In genomic region chr7:112309289-112310016, GRCm38 (mm10) we compare ENCODE assay signal across 11 mouse cellular contexts.
DNase-seq lines count a peak whose midpoint lies in the region; ATAC-seq lines count a peak whose summit lies in the region.
"Had no signal": no experiment of that assay in that cellular context is flagged by ENCODE, and none has a peak within 500 bp of the region (broad histone marks: within the 10 kb centered on the region; RNA-seq: fewer than 3 reads in every experiment).

No protein-coding gene starts in this region.

- H3K27me3 ChIP-seq in heart, embryonic 16.5 days (ENCODE audit: control insufficient read depth, insufficient read depth, low read length) = no peaks in the 10 kb centered on the region
- H3K27me3 ChIP-seq in forebrain, embryonic 11.5 days (ENCODE audit: control insufficient read depth, insufficient read depth, low read length) = no peaks in the 10 kb centered on the region
- H3K27me3 ChIP-seq: liver, embryonic 13.5 days; midbrain, embryonic 13.5 days; Patski had no signal

- H3K36me3 ChIP-seq in heart, embryonic 16.5 days (ENCODE audit: control insufficient read depth, insufficient read depth) = peaks cover 62% of the 10 kb centered on the region
- no peaks in the 10 kb centered on the region for H3K36me3 ChIP-seq in forebrain, embryonic 11.5 days (ENCODE audit: control insufficient read depth, insufficient read depth, low read length)
- H3K36me3 ChIP-seq: liver, embryonic 13.5 days; midbrain, embryonic 13.5 days had no signal

- no peak for ATAC-seq in heart, embryonic 16.5 days (replicated peaks; ENCODE audit: extremely low read depth, insufficient read depth, low FRiP score)
- no peak for ATAC-seq in forebrain, embryonic 11.5 days (replicated peaks; ENCODE audit: low FRiP score)
- ATAC-seq in frontal cortex, adult (ENCODE audit: low TSS enrichment) = no peak
- ATAC-seq: midbrain, embryonic 13.5 days; Patski had no signal

- no peaks in the 10 kb centered on the region for H3K9me3 ChIP-seq in heart, embryonic 16.5 days (replicated peaks; ENCODE audit: control insufficient read depth, low read length)
- H3K9me3 ChIP-seq in forebrain, embryonic 11.5 days (ENCODE audit: control insufficient read depth, low read length) = no peaks in the 10 kb centered on the region
- H3K9me3 ChIP-seq: liver, embryonic 13.5 days; midbrain, embryonic 13.5 days had no signal

- peak overlapping the region; percentile 30; the same call in 1 of the 2 replicates for H3K9ac ChIP-seq in heart, embryonic 16.5 days (ENCODE audit: low read length)
- no peak overlapping the region for H3K9ac ChIP-seq in forebrain, embryonic 11.5 days (ENCODE audit: low read length)
- H3K9ac ChIP-seq: liver, embryonic 13.5 days; midbrain, embryonic 13.5 days had no signal

- no peak for DNase-seq in heart, adult 9 months (ENCODE audit: low spot score in 2 of 2)
- peak; percentile 23 for DNase-seq in NIH3T3 (ENCODE audit: low read depth)
- DNase-seq in heart, postnatal 4 days = peak; percentile 55
- peak; percentile 81 for DNase-seq in lung, postnatal 10 days
- DNase-seq in forebrain, embryonic 11.5 days (ENCODE audit: low spot score) = no peak
- DNase-seq: cerebellum, adult 11-12 months; liver, embryonic 13.5 days had no signal

- H3K27ac ChIP-seq in heart, embryonic 16.5 days (ENCODE audit: low read length) = peak overlapping the region; percentile 70
- no peak overlapping the region for H3K27ac ChIP-seq in forebrain, embryonic 11.5 days (ENCODE audit: low read depth, low read length)
- H3K27ac ChIP-seq: liver, embryonic 13.5 days; midbrain, embryonic 13.5 days had no signal

- 52% methylated on average over 11 of the region's 11 CpGs for WGBS in heart, embryonic 16.5 days
- WGBS in forebrain, embryonic 11.5 days = 92% methylated on average over 11 of the region's 11 CpGs

- peaks cover 39% of the 10 kb centered on the region for H3K4me1 ChIP-seq in heart, embryonic 16.5 days (ENCODE audit: control insufficient read depth, insufficient read depth, low read length)
- H3K4me1 ChIP-seq in forebrain, embryonic 11.5 days (replicated peaks; ENCODE audit: control insufficient read depth, insufficient read depth, low read length) = no peaks in the 10 kb centered on the region
- H3K4me1 ChIP-seq: liver, embryonic 13.5 days had no signal

- no peak overlapping the region for H3K4me3 ChIP-seq in heart, embryonic 16.5 days (ENCODE audit: low read length)
- H3K4me3 ChIP-seq in forebrain, embryonic 11.5 days (ENCODE audit: low read depth, low read length) = no peak overlapping the region
- H3K4me3 ChIP-seq: liver, embryonic 13.5 days; midbrain, embryonic 13.5 days had no signal

- H3K4me2 ChIP-seq in heart, embryonic 16.5 days (ENCODE audit: low read depth, low read length) = no peak overlapping the region
- H3K4me2 ChIP-seq in forebrain, embryonic 11.5 days (ENCODE audit: low read depth, low read length, severe bottlenecking) = no peak overlapping the region
- H3K4me2 ChIP-seq: liver, embryonic 13.5 days; midbrain, embryonic 13.5 days had no signal

Comparison
In these comparisons a context has a peak if more than half of its experiments do, and no peak if none do; other contexts are left out.
1. DNase-seq: peak in NIH3T3 (single experiment), heart, postnatal 4 days (single experiment) and lung, postnatal 10 days (single experiment); none in heart, adult 9 months (0 of 2) and forebrain, embryonic 11.5 days (single experiment).